Mouse (Mus musculus): ENCODE measurements at regions not wholly inside any gene's neighbourhood (a gene's known extent, or its start where the extent isn't known, plus 50 kb on each side); places are given as distances from the start of the nearest gene placed in this dataset.
A peak's percentile ranks its signal among the peaks of the same experiment; 100 is the strongest.

DNA sequence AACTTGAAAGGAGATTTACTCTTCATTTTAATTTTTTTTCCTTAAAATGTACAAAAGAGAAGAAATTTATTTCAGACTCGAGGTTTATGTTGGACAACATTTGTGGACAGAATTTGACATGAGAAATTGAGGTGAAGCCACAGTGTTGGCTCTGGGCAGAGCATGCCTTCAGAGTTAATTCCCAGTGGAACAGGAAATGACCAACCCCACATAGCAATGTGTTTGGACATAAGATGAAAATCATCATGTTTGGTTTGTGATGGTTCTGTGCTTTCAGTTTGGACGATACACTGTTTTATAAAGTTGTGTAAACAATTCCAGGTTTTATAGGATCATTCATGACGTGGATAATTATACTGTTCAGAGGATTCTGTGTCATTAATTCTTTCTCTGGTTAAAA is 271.9 kb upstream of the Mettl25 start:
- no peak for DNase-seq

DNA sequence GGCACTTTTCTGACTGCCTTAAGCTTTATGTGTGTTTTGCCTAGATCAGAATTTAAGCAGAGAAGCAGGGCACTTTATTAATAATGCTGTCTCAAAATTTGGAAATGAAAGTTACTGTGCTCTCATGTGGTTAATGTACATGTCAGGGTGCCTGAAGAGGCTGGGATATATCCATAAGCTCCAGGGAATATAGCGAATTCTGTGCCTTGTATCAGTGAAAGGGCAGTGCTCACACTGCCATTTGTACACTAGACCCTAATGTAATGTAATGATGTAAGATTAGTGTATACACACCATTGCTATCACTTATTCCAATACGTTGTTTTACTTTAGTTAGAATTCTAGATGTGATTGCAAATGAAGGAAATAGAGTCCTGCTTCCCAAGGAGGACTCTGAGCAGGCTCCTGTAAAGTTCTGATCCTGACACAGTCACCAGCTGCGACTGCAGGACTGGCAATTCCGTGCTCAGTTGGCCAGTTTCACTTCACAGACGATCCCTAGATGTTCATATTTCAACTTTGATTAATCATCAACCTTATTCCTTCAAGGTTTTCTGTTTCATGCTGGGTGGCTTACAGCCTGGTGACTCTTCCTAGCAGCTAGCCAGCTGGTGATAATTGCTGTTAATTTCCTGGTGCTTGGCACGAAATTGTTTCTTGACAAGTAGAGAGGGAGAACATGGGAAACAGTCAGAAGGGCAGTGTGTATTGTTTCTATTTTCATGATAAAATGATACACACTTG is 273.7 kb upstream of the Mettl25 start:
- DNase-seq = no peak

DNA sequence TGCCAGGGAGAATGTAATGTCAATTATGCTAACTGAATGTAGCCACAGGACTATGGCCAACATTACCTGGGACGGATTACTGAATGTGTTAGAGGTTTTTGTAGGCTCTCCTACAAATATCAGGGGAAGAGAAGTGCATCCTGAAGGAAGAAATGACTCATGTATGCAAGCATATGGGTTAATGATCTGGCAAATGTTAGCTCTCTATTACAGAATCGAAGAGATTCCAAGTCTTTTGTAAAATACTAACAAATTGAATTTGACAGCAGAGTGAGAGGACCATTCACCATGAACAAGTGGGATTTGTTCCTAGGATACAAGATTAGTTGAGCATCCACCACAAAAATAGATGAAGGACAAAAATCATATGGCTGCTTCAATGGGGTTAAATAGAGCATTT is 280.6 kb upstream of the Mettl25 start:
- DNase-seq = no peak

DNA sequence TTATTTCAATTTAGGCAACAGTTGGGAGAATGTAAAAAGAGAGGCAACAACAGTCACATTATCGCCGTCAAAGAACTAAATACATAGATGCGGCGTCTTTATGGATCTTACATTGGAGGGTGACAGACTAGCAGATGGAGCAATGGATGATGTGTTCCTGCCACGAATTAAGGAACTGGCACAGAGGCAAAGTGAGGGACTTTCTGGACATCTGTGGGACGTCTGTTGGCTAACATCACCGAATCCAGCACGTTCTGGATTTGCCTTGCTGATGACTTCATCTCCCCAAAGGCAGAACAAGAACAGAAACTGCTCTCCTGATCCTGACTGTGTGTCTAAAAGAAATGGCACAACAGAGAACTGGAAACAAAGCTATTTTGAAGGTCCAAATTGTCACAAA is 281.8 kb upstream of the Mettl25 start:
- no peak for DNase-seq

DNA sequence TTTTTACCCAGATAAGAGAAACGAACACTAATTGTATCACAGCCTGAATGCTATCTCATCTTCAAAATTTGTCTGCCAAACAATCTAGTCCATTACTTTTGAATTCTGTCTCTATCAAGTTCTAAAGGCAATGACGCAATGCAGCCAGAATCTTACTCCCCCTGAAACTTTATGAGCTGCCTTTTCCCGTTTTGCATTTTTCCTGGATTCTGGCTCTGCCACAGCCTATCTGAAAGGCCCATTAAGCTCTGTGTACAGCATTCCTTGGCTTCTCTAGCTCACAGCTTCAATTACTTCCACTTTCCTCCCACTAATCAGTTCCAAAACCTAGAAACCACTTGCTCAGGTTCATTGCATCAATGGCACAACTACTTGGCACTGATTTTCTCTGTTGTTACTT is 298.0 kb upstream of the Ppfia2 start:
- no peak for DNase-seq

DNA sequence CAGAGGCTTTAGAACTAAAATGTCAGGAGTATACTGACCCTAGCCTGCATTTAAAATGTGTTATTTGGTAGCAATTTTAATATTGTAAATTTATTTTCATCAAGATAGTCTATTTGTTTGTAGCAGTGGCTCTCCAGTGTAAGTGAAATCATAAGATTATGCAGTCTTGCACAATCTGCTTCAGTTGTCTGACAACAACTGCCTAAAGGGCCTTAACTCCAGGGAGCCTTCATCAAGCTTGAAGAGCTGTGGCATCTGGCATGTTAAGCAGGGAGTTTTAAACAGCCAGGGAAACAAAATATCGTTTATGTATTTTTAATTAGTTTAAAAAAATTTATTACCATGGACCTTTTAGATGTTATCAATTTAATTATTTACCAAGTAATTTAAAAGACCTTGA is 295.7 kb upstream of the Ppfia2 start:
- no peak for DNase-seq

DNA sequence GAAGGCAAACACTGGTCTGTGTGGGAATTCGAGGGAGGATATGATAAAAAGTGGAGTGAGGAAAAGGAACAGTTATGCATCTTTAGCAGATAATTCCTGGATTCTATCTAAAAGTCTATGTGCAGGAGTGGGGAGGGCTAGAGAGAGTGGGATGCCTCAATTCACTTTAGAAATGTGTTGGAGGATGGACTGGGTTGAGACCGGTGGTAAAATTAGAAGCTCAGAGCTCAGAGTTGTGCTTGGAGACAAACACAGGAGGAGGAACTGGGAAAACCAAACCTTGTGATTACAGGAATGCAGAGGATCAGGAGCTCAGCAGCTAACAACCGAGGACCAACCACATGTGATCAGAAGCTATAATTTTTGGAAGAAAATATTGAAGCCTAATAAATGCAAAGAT is 290.5 kb upstream of the Ppfia2 start:
- DNase-seq = no peak

DNA sequence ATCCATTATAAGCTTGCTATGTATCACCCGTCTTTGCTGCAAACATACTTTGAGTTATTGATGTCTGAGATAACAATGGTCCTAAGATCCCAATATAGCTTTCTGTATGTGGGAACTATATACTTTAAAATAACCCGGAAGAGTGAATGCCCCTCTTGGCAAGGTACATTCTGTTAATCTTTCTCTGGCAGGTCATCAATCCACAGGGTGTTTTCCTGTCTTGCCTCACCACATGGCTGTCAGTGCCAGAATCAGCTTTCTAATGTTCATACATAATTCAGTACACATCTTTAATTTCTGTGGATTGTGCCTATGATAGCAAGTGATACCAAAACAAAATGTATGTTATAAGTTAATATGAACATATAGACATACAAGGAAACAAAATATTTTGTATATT is 267.6 kb upstream of the Ppfia2 start:
- DNase-seq = no peak

DNA sequence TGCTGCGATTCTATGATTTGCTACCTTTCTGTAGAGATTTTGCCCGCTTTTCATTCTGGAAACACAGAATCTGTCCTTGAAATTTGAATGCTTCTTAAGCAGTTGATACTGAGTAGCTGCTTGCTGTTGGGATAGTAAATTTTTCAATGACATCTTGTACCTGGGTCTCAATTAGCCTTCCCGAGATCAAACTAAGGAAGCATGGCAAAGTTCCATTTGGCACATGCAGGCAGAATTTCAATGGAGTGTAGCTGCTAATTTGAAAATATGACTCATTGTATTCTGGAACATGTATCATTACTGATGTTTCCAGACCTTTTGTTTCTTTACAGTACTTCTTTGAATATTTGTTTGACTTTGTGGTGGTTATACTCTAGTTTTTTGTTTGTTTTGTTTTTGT is 245.9 kb upstream of the Ppfia2 start:
- no peak for DNase-seq

DNA sequence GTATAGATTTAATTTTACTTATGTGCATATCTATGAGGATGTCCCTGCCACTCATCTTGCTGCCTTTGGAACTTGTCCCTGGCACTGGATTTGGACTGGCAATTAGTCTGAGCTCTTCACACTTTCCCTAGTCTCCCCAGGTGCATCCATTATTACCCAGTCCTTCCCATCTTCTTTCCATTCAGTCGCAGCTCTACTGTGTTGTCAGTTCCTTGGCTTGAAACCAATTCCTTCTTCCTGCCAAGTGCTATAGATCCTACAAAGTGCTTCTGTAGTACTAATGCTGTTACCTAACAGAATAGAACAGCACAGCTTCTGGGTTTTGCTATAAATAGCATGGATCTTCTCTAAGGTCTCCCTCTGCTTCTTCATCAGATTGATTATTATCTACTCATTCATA is 228.0 kb upstream of the Ppfia2 start:
- DNase-seq = no peak

DNA sequence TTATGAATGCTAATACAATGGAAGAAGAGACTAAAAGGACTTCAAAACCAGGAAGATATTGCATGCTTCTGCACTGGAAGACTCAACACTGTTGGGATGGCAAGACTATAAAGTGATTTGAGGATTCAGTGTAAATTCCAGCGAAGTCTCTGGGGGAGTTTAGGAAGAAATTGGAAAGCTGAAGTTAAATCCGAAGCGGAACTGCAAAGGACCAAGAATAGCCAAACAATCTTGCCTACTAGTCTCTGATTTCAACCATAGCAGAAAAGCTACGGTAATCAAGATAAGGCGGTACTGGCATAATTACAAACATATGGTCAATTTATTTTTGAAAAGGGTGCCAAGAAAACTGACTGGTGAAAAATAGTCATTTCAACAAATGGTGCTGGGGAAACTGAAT is 216.0 kb upstream of the Ppfia2 start:
- no peak for DNase-seq

DNA sequence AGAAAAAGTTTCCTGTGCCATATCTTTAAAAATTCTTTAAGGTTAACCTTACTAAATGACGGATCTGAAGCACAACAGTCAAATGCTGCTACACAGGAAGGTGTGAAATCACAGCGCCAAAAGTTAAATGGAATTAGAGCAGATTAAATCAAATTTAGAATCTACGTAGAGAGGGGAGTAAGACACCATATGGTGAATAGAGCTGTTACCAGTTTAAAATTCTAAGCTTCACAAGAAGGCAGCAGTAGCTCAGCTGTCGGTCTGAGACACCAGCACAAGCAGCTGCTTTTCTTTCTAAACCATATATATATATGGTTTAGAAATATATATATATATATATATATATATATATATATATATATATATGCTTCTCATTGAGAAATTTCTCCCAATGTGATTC is 210.3 kb upstream of the Ppfia2 start:
- no peak for DNase-seq

DNA sequence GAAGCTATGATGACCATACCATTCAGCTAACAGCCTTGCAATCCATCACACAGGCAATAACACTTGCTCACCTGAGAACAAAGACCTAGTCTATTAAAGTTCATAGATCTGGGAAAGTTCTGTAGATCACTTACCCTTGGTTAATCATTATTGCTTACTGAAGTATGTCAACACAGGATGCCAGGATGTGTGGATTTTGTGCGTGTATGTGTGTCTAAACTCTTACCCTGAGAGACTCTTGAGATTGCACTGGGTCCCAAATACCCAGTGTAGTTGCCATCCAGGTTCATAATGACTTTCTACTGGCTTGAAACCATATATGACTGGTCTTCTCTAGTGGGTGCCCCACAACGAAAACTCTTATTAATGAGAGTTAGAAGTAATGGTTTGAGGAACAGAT is 196.8 kb upstream of the Ppfia2 start:
- DNase-seq = no peak

DNA sequence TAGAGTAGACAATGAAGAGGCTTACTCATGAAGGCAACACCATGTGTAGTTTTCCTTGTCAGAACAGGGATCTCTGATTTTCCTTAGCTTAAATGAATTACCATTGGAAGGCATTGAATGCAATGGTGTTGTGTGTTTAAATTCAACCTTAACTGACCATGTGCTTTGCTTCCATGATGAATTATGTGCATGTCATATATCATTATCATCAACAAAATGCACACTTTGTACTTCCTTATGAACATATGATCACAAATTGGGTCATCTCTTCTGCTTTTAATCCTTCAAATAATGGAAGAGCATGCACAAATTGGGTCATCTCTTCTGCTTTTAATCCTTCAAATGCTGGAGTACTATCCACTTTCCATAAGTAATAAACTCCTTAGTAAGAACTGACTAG is 180.2 kb upstream of the Ppfia2 start:
- DNase-seq = no peak

DNA sequence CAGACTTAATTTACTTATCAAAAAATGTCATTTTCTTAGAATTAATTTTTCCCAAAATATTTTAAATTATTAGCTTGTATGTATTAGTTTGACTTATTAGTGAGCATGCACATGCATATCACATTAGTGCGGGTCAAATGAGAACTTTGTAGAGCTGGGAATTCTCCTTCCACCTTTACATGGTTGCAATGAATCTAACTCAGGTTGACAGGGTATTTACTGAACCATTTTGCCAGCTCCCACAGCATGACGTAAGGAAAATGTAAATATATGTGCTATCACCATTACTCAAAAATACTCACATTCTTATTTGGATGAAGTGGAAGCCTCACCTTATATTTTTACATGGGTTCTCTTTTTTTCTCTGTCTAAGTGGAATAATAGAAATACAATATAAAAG is 179.4 kb upstream of the Ppfia2 start:
- no peak for DNase-seq

DNA sequence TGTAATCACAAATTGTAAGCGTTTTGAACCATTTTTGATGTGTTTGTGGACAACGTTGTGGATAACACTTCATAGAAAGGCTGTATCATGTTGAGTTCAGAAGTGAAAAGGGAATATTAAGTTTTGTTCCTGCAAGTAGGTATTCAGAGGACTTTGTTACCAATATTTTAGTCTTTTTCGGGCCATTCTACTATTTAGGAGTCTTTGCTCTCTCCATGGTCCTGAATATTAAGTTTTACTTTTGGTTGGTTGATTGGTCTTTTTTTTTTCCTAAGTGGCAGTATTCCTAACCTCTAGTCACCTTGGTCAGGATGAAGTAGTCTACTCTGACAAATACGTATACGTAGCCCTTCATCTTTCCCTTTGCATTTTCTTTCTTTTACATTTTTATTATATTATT is 174.6 kb upstream of the Ppfia2 start:
- DNase-seq = no peak

DNA sequence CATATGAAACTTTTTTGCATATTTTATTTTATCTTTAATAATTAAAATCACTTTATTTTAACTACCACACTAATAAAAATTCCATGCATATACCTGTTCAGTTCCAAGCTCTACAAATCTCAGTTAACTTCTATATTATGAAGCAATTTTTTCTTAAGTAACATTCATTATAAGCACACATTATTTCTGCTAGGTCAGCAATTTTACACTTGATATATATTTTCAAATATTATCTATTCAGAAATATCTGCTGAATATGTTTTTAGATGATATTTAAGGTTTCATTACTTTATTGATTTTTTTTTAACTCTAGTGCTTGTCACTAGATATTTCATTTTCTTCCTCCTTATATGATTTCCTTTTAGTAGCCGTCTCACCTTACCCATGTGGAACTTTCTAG is 135.0 kb upstream of the Ppfia2 start:
- no peak for DNase-seq

DNA sequence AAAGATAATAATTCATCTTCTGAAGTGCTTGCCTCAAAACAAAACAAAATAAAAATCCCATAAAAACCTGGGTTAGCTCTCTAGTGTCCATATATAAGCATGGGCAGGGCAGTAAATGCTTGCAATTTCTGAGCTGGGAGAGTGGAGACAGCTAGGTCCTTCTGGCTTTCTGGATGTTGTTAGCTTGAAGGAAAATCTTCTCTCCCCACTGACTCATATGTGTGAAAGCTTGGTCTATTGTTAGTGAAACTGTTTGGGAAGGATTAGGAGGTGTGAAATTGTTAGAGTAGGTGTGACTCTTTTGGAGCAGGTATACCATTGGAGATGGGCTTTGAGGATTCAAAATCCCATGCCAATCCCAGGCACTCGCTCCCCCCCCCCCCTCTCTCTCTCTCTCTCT is 118.5 kb upstream of the Ppfia2 start:
- no peak for DNase-seq

DNA sequence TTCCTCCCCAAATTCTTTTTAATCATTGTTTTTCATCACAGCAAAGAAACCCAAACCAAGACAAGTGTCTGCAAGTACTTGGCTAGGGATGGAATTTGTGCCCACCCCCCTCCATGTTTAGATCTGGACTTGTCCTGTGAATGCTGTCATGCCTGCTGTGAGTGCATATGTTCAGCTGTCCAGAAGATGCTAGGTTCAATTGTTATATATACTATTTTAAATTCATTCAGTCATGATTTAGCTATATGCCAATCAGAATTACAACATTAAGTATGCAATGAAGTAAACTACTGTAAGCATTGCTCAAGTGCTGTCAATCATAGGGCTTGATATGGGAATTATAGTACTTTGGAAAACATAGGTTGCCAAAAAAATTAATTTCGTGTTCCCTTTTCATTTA is 94.5 kb upstream of the Ppfia2 start:
- peak; percentile 8 to 9 for DNase-seq

DNA sequence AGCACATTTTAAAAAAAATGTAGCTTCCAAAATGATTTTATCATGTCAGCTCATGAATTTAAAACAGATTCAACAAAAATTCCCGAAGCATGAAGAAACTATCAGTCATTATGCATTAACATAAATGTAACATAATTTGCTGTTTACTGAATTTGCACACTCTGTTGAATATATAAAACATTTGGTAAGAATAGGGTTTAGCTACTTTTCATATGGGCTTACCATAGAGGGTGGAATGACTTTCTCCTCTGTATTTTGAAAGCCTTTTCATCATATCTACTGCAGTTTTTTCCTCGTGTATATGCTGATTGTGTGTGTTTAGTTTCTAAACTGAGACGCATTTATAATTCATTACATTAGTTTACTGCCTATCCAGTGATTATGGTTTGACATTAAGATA is 94.0 kb upstream of the Ppfia2 start:
- no peak for DNase-seq

DNA sequence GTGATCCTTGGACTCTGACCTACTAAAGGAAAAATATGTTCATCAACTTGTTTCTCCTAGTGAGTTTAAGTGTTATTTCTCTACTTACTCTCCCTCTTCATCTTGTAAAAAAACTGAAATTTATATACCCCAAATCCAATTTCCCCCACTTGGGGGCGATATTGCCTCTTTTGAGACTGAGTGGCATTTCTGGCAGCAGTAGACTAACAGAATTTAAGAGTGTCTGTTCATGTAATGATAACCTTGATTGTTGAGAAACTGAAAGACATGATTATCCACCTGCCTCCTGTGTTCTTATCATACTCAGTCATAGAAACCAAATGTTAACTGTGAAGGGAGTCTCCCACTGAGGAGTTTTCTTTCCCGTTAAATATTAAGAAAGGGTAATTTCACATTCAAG is 89.5 kb upstream of the Ppfia2 start:
- peak; percentile 3 to 18 for DNase-seq

DNA sequence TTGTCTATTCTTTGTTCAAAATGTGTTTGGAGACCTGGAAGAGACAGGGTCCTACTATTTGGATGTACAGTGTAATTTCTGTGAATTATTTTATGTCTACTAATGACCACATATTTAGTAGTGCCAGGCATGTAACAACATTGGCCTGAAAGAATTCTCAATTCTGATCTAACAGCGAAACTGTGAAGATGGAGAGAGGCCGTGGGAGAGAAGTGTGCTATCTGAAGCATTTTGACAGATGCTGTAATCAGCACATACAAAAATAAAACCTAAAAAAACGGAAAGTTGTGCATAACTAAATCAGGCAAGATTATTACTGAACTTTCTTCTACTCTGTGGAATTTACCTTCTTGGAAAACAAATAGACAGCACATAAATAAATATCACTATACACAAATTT is 61.4 kb upstream of the Ppfia2 start:
- no peak for DNase-seq

DNA sequence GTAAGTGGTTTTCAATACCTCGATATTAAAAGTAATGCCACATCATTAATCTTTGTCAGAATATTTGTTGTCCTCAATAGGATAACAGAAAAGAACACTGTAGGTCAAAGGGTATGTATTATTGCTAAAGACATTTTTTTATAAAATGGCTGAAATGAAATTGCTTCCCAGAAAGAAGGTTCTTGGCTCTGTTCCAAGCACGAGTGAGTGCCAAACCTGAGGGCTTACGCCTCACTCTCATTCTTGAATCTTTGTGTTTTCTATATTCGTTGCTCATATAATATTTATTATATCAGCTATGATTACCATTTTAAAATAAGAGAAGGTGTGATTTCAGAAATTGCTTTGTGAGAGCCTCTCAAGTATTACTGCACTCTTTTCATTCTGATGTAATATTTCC is 57.0 kb upstream of the Ppfia2 start:
- DNase-seq = no peak

DNA sequence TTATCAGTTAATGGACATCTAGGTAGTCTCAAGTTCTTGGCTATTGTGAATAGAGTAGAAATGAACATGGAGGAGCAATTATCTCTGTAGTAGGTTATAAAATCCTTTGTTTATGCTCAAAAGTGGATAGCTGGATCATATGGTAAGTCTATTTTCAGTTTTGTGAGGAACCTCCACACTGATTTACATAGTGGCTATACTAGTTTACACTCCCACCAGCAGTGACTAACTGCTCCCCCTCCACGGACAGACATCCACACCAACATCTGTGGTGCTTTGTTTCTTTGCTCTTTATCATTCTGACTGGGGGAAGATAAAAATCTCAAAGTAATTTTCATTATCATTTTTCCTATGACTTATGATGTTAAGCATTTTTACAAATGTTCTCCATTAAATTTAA is 55.1 kb upstream of the Ppfia2 start:
- DNase-seq = no peak

DNA sequence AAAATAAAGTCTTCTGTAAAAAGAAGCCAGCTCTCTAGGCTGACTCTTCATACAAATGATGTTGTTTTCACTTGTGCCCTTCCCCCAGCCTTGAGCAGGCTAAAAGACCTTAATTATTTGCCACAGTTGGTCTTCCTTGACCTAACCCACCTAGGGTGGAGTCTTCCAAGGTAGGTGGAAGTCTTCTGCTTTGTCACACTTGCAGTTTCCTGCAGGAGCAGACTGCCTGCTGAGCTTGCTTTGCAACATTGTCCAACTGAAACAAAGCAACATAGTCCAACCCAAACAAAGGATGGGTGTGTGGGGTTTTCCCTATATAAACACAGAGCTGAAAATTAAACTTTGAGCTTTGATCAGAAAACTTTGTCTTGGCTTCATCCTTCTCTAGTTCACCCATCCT is 53.0 kb upstream of the Ppfia2 start:
- no peak for DNase-seq

Measured in cerebellum, adult 18-20 months (tissue).